Mouse (Mus musculus): ENCODE data around the gene Zfp319. TPM values are rescaled to one million over a fixed set of nuclear protein-coding genes. Genes with fewer than 3 reads are reported as not detected.

The Zfp319 gene
- polyA plus RNA-seq, 1 experiment from 2014 or later, result 4.4 TPM

DNA sequence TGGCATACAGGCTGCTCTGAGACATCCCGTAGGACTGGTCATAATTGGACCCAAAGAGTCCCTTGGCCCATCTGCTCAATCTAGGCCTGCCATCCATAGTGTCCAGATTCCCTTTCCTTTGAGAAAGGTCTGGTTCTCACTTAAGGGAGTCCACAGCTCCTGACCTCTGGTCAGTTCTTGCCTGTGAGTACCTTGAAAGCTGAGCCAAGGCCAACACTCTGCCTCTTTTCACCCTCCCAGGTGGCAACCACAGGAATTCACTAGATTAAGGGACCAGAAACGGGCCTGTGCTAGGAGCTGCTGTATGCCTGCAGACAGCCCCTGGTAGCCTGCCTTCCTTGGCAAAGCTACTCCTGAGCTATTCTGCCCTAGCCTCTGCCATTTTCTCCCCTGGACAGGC is 22.9 kb upstream of the Zfp319 start:
- Histone ChIP-seq H3K9ac (ENCODE audit: low read depth, low read length) (peak overlapping the region; percentile 99; the same call in 1 of the 2 replicates), H3K4me3 (ENCODE audit: low read depth, low read length) (peak overlapping the region; percentile 92), H3K9me3 (replicated peaks; ENCODE audit: control insufficient read depth, low read length) (no peaks in the 10 kb centered on the region)

DNA sequence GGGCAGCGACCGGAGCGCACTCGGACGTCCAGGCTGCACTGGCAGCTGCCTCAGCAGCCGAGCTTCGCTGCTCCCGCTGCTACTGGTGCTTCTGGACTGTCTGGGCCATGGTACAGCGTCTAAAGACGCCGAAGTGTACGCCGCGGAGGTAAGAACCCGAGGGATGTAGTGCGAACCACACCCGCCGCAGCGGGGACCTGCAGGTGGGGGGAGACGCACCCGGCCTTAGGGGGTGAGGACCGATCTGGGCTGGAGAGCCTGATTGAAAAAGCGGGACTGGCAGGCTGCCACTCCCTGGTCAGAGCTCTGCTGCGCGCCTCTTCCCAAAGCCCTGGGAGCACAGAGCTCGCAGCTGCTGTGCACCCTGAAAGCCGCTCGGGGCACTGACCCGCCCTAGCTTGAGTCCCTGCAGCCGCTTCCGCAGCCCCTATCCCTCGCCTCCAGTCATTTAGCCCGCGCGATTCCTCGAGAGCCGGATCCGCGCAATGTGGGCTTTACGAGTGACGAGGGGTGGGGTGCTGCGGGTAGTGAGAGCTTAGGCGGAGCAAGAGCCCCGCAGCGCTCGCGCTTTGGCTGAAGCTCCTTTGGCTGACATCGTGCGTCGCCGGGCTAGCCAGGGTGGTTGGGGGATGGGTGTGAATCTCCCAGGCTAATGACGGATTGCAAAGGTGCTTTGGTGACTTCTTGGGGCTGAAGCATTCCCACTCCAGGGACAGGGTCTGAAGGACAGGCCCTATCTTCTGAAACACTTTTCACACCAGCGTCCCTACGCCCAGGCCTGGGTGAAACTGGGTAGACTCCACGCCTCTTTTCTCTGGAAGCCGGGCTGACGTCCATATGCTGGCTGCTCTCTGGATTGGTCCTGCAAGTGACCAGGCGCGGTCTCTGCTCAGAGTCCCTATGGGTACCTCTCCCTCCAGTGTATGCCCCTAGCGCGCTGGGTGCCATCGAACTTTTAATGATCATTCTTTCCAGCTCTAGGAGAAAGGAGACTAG is 21.4 kb upstream of the Zfp319 start:
- H3K4me2 ChIP-seq, result peak overlapping the region; percentile 85
- H3K4me3 ChIP-seq (ENCODE audit: low read depth, low read length), result peak overlapping the region; percentile 92
- peak; percentile 12; the same call in 1 of the 2 replicates for ATAC-seq (replicated peaks; ENCODE audit: insufficient number of reproducible peaks, low FRiP score, low TSS enrichment)
- peak overlapping the region; percentile 99 for H3K9ac ChIP-seq (ENCODE audit: low read depth, low read length)
- no peaks in the 10 kb centered on the region; the same call in 1 of the 2 replicates for H3K27me3 ChIP-seq (ENCODE audit: control insufficient read depth, insufficient read depth, low read length)
- peak overlapping the region; percentile 91 for H3K27ac ChIP-seq (ENCODE audit: low read depth, low read length)
- H3K4me1 ChIP-seq (ENCODE audit: control insufficient read depth, insufficient read depth, low read length), result peaks cover 53% of the 10 kb centered on the region
- WGBS (ENCODE audit: insufficient replicate concordance), result 1% methylated on average over 58 of the region's 62 CpGs
- no peaks in the 10 kb centered on the region for H3K9me3 ChIP-seq (replicated peaks; ENCODE audit: control insufficient read depth, low read length)
- no peaks in the 10 kb centered on the region for H3K36me3 ChIP-seq (ENCODE audit: control insufficient read depth, insufficient read depth, low read length)

More for the DNA sequence above, 22.9 kb upstream of the Zfp319 start:
- no peak for ATAC-seq (replicated peaks; ENCODE audit: insufficient number of reproducible peaks, low FRiP score, low TSS enrichment)
- 68% methylated on average over 2 of the region's 2 CpGs for WGBS (ENCODE audit: insufficient replicate concordance)
- peak overlapping the region; percentile 85 for H3K4me2 ChIP-seq
- no peak overlapping the region for H3K27ac ChIP-seq (ENCODE audit: low read depth, low read length)
- no peaks in the 10 kb centered on the region for H3K36me3 ChIP-seq (ENCODE audit: control insufficient read depth, insufficient read depth, low read length)
- H3K4me1 ChIP-seq (ENCODE audit: control insufficient read depth, insufficient read depth, low read length), result peaks cover 63% of the 10 kb centered on the region
- no peaks in the 10 kb centered on the region; the same call in 1 of the 2 replicates for H3K27me3 ChIP-seq (ENCODE audit: control insufficient read depth, insufficient read depth, low read length)

- Histone ChIP-seq H3K4me1 (ENCODE audit: control insufficient read depth, insufficient read depth, low read length) (peaks cover 46% of the 10 kb centered on the region), H3K27me3 (ENCODE audit: control insufficient read depth, insufficient read depth, low read length) (no peaks in the 10 kb centered on the region; the same call in 1 of the 2 replicates), H3K27ac (ENCODE audit: low read depth, low read length) (peak within 1 kb of the TSS; percentile 91)
Observed at GRCm38 (mm10) chr8:95352151-95352870, 20.6 kb upstream of the Zfp319 start, which contains the start of gene Mmp15. Gene Mmp15 (plus strand): TSS chr8:95352268.

DNA sequence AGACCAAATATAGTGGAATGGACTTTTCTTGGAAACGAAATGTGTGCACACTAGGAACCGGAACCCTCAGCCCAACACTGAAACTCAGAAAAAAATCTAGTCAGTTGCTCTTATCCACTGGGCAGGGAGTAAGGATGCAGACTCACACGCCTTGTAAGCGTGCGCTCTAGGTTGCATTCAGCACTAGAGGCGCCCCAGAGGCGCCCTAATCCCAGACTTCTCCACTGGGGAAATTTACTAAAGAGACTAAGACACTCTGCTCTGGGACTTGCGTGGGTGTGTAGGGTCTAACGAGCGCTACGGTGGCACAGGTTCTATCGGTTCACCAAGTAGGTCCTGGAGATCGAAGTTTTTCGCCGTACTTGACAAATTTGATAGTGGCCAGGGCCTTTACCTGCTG is 19.7 kb upstream of the Zfp319 start:
- 3% methylated on average over 15 of the region's 15 CpGs for WGBS (ENCODE audit: insufficient replicate concordance)
- Histone ChIP-seq H3K27ac (ENCODE audit: low read depth, low read length) (peak overlapping the region; percentile 91), H3K4me3 (ENCODE audit: low read depth, low read length) (peak overlapping the region; percentile 92), H3K27me3 (ENCODE audit: control insufficient read depth, insufficient read depth, low read length) (no peaks in the 10 kb centered on the region; the same call in 1 of the 2 replicates), H3K4me2 (peak overlapping the region; percentile 85), H3K9me3 (replicated peaks; ENCODE audit: control insufficient read depth, low read length) (no peaks in the 10 kb centered on the region), H3K36me3 (ENCODE audit: control insufficient read depth, insufficient read depth, low read length) (no peaks in the 10 kb centered on the region; the same call in 1 of the 2 replicates), H3K9ac (ENCODE audit: low read depth, low read length) (peak overlapping the region; percentile 99), H3K4me1 (ENCODE audit: control insufficient read depth, insufficient read depth, low read length) (peaks cover 44% of the 10 kb centered on the region)
- ATAC-seq (replicated peaks; ENCODE audit: insufficient number of reproducible peaks, low FRiP score, low TSS enrichment), result no peak

More at GRCm38 (mm10) chr8:95352151-95352870, 20.6 kb upstream of the Zfp319 start, which contains the start of gene Mmp15:
- Histone ChIP-seq H3K36me3 (ENCODE audit: control insufficient read depth, insufficient read depth, low read length) (no peaks in the 10 kb centered on the region), H3K4me3 (ENCODE audit: low read depth, low read length) (peak within 1 kb of the TSS; percentile 92), H3K9ac (ENCODE audit: low read depth, low read length) (peak within 1 kb of the TSS; percentile 99), H3K4me2 (peak within 1 kb of the TSS; percentile 85), H3K9me3 (replicated peaks; ENCODE audit: control insufficient read depth, low read length) (no peaks in the 10 kb centered on the region)
- peak; percentile 68 for ATAC-seq (replicated peaks; ENCODE audit: insufficient number of reproducible peaks, low FRiP score, low TSS enrichment)
- WGBS (ENCODE audit: insufficient replicate concordance), result under 1% methylated on average over 68 of the region's 80 CpGs

DNA sequence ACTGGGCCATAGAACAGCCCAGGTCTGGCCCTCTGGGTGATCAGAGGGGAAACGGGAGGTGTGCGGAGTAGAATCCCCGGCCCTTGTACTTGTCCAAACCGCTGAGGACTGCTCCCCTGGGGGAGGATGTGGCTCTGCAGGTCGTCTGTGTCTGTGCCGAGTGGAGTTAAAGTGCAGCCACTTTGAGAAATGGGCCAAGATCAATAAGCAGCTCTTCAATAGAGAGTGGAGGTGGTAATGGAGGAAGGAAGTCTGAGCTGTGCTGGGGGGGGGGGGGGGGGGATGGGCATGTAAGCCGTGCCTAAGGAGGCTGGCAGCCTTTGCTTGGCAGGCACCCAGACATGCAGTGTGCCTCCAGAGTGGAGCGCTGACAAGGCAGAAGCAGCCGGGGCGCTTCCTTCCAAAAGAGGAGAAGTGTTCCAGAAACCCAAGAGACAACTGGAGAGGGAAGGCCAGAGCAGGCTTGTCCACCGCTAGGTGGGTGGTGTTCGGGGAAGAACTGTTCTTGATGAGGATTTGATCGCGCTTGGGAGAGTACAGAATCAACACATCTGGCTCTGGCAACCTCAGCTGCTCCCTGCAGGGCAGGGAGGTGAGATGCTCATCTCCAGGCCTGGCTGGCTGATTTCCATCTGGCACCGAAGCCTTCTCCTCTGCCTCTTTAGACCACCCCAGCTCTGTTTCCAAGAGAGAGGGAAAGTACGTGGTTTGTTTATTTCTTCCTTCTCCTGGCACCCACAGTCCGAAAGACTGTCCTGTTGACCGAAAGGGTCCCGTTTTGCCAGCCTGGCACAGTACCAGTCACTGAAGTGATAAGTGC is 17.3 kb upstream of the Zfp319 start:
- H3K36me3 ChIP-seq (ENCODE audit: control insufficient read depth, insufficient read depth, low read length), result no peaks in the 10 kb centered on the region; the same call in none of the 2 replicates
- peaks cover 21% of the 10 kb centered on the region for H3K4me1 ChIP-seq (ENCODE audit: control insufficient read depth, insufficient read depth, low read length)
- ATAC-seq (replicated peaks; ENCODE audit: insufficient number of reproducible peaks, low FRiP score, low TSS enrichment), result no peak
- no peak overlapping the region for H3K27ac ChIP-seq (ENCODE audit: low read depth, low read length)
- H3K9ac ChIP-seq (ENCODE audit: low read depth, low read length), result 0 out of 2 replicates have a peak overlapping the region, but pooled peaks have one; percentile 46
- no peak overlapping the region for H3K4me3 ChIP-seq (ENCODE audit: low read depth, low read length)
- no peaks in the 10 kb centered on the region for H3K9me3 ChIP-seq (replicated peaks; ENCODE audit: control insufficient read depth, low read length)
- no peaks in the 10 kb centered on the region; the same call in 1 of the 2 replicates for H3K27me3 ChIP-seq (ENCODE audit: control insufficient read depth, insufficient read depth, low read length)
- H3K4me2 ChIP-seq, result no peak overlapping the region
- WGBS (ENCODE audit: insufficient replicate concordance), result 50% methylated on average over 19 of the region's 19 CpGs

DNA sequence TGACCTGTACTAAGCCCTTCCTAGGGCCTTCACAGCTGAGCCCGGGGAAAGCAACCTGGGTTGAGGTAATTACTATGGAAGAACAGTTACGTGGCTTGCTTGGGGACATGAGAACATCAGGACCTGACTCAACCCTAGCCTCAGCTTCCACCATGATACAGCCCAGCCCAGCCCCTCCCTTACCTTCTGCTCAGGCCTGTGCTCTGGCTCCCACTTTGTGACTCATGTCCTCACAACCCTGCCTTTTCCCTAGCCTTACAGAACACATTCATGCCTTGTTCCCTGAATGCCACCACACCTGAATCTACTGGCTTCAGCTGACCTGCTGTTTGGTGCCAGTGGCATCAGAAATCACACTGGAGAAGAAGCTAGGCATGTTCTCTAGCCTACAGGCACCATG is 16.6 kb upstream of the Zfp319 start:
- no peak for ATAC-seq (replicated peaks; ENCODE audit: insufficient number of reproducible peaks, low FRiP score, low TSS enrichment)
- Histone ChIP-seq H3K27ac (ENCODE audit: low read depth, low read length) (no peak overlapping the region), H3K9me3 (replicated peaks; ENCODE audit: control insufficient read depth, low read length) (no peaks in the 10 kb centered on the region), H3K4me1 (ENCODE audit: control insufficient read depth, insufficient read depth, low read length) (peaks cover 18% of the 10 kb centered on the region), H3K9ac (ENCODE audit: low read depth, low read length) (no peak overlapping the region), H3K4me3 (ENCODE audit: low read depth, low read length) (no peak overlapping the region), H3K36me3 (ENCODE audit: control insufficient read depth, insufficient read depth, low read length) (no peaks in the 10 kb centered on the region; the same call in none of the 2 replicates), H3K27me3 (ENCODE audit: control insufficient read depth, insufficient read depth, low read length) (no peaks in the 10 kb centered on the region; the same call in 1 of the 2 replicates), H3K4me2 (no peak overlapping the region)
- WGBS (ENCODE audit: insufficient replicate concordance), result 82% methylated on average over 2 of the region's 2 CpGs

- H3K9me3 ChIP-seq (replicated peaks; ENCODE audit: control insufficient read depth, low read length), result no peaks in the 10 kb centered on the region
- 23% methylated on average over 8 of the region's 8 CpGs for WGBS (ENCODE audit: insufficient replicate concordance)
- 0 out of 2 replicates have a peak, but pooled peaks have one; percentile 24 for ATAC-seq (replicated peaks; ENCODE audit: insufficient number of reproducible peaks, low FRiP score, low TSS enrichment)
- H3K27ac ChIP-seq (ENCODE audit: low read depth, low read length), result no peak overlapping the region
- H3K4me1 ChIP-seq (ENCODE audit: control insufficient read depth, insufficient read depth, low read length), result peaks cover 18% of the 10 kb centered on the region
- no peaks in the 10 kb centered on the region; the same call in 1 of the 2 replicates for H3K27me3 ChIP-seq (ENCODE audit: control insufficient read depth, insufficient read depth, low read length)
- H3K4me3 ChIP-seq (ENCODE audit: low read depth, low read length), result no peak overlapping the region
- no peak overlapping the region for H3K4me2 ChIP-seq
- 0 out of 2 replicates have a peak overlapping the region, but pooled peaks have one; percentile 34 for H3K9ac ChIP-seq (ENCODE audit: low read depth, low read length)
- no peaks in the 10 kb centered on the region; the same call in none of the 2 replicates for H3K36me3 ChIP-seq (ENCODE audit: control insufficient read depth, insufficient read depth, low read length)
Observed at GRCm38 (mm10) chr8:95346643-95347545, 15.1 kb upstream of the Zfp319 start.
